Mouse (Mus musculus): ENCODE data around the gene Chst4. TPM values are rescaled to one million over a fixed set of nuclear protein-coding genes. Genes with fewer than 3 reads are reported as not detected.

Gene Chst4
- not detected in 2 replicates for polyA plus RNA-seq (2016; fragmentation: Nextera tagmentation; extraction: Ambion mirVana)

DNA sequence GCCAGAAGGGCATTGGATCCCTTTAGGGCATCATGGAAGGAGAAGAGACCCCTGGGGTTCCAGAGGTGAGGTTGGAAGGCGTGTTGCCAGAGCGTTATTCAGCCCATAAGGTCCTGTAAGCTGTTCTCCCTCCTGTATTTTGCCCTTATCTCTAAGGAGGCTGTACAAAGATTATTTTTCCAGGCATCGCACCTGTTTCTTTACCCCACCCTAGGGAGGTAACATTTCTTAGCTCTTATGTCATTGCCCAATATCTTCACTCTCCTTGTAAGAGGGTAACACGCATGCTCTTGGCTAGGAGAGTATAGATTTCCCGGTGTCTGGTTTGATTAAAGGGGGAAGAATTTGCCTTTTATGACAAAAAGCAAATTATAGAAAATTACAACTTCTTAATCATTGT, at the start of gene Chst4:
Gene Chst4, minus strand, starts transcription at position 82 of the 400 bp plus-strand sequence.
- Histone ChIP-seq H3K27me3 (replicated peaks; ENCODE audit: low read depth, poor library complexity, severe bottlenecking) (no peaks in the 10 kb centered on the region), H3K4me3 (no peak within 1 kb of the TSS), H3K36me3 (replicated peaks) (no peaks in the 10 kb centered on the region), H3K27ac (replicated peaks) (no peak within 1 kb of the TSS), H3K4me1 (peaks cover 8% of the 10 kb centered on the region), H3K9me3 (no peaks in the 10 kb centered on the region)
- 76% methylated on average over 5 of the region's 5 CpGs for WGBS
- DNase-seq (ENCODE audit: low spot score) = no peak

DNA sequence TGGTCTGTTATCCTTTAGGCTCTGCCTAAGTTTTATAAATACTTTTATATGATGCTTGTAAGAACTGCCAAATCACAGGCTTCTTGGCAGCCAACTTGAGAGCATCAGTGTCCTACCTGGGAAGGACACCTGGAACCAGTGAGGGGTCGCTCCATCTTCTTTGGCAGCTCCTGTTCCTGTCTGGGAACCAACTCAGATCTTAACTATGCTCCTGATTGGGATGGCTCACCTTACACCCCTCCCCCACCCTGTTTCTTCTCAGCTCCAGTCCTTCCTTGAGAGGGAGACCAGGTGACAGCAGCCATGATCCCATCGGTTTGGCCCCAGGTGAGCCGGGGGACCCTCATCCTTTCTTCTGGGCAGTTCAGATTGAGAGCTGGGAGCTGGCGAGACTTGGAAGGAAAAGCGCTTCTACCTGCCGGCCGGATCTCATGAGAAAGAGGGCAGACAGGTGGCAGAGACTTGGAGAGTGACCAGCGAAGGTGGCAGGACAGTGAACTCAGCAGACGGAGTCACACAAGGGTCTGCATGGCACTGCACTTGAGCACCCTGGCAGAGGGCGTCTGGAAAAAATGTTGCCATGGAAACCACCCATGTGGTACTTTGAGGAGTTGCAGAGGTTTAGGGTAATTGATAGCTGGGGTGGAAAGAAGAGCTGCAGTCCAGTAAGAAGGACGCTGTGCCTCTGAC, 43.0 kb upstream of the Chst4 start:
- peaks cover 46% of the 10 kb centered on the region for H3K36me3 ChIP-seq (replicated peaks)
- no peaks in the 10 kb centered on the region; the same call in 1 of the 2 replicates for H3K27me3 ChIP-seq (replicated peaks; ENCODE audit: low read depth, poor library complexity, severe bottlenecking)
- WGBS = 82% methylated on average over 11 of the region's 11 CpGs
- no peak overlapping the region for H3K4me3 ChIP-seq
- H3K4me1 ChIP-seq = peaks cover 19% of the 10 kb centered on the region
- no peak overlapping the region for H3K27ac ChIP-seq (replicated peaks)
- no peak for DNase-seq (ENCODE audit: low spot score)
- 0 out of 2 replicates have a peak, but pooled peaks cover 3% of the 10 kb centered on the region for H3K9me3 ChIP-seq

DNA sequence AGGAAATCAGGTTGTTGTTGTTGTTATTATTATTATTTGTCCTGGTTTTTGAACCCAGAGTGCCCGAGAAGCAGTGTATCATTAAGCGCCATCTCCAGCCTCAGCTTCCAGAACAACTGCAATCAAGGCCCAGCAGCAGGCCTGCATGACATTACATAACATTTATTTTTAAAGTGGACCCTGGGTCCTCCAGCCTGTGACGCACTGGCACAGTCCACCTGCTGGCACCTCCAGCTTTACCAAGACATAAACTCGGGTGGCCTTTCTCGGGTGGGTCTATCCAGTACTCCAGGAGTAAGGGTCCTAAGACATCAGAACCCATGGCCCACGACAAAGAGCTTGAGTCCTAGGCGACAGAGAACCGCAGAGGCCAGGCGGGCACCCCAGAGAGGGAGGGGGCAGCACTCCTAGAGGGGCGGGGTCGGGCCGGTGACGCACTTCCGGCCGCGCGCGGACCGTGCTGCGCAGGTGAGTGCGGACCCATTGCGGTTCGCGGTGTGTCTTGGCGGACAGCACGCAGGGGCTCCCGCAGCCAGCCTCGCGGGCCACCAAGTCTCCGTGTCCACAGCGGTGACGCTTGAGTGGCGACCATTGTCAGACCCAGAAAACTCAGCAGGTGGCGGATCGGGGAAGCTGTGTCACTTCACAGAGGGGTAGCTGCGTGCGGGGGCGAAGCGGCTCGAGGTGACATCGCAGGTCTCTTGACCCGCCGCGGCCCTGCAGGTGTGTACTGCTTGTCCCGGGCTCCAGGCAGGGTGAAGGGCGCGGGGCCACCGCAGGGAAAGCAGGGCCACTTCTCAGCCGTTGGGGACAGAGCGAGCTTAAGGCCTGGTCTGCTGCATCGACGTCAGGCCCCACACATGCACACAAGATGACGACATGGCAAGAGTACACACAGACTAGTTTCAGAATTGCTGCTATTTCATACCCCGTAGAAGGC, 40.0 kb upstream of the Chst4 start, which contains the start of gene Zfp612:
Gene Zfp612, plus strand, starts transcription at position 465 of the 940 bp plus-strand sequence.
- Histone ChIP-seq H3K27ac (replicated peaks) (peak within 1 kb of the TSS; percentile 80), H3K27me3 (replicated peaks; ENCODE audit: low read depth, poor library complexity, severe bottlenecking) (no peaks in the 10 kb centered on the region; the same call in 1 of the 2 replicates), H3K36me3 (replicated peaks) (peaks cover 17% of the 10 kb centered on the region), H3K4me3 (peak within 1 kb of the TSS; percentile 83), H3K9me3 (no peaks in the 10 kb centered on the region), H3K4me1 (peaks cover 19% of the 10 kb centered on the region)
- DNase-seq (ENCODE audit: low spot score) = peak; percentile 81
- 8% methylated on average over 54 of the region's 54 CpGs for WGBS

DNA sequence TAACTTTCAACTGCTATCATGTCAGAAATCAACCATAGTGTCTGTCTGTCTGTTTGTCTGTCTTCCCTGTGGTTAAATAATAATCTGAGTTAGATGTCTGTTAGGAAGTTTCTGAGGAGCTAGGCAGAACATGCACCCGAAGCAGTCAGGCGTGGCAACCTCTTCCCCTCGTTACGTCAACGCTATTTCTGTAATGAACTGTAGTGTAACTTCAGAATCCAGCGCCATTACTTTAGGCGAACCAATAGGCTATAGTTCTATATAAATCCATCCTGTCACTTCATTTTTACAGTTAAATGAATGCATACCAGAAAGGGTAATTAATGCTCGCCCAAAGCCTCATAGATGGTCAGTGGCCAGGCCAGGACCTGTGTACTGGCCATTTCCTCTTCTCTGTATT, 35.0 kb upstream of the Chst4 start:
- no peak overlapping the region for H3K27ac ChIP-seq (replicated peaks)
- no peaks in the 10 kb centered on the region for H3K9me3 ChIP-seq
- 83% methylated on average over 8 of the region's 8 CpGs for WGBS
- H3K27me3 ChIP-seq (replicated peaks; ENCODE audit: low read depth, poor library complexity, severe bottlenecking) = no peaks in the 10 kb centered on the region; the same call in 1 of the 2 replicates
- no peaks in the 10 kb centered on the region for H3K36me3 ChIP-seq (replicated peaks)
- no peak overlapping the region for H3K4me3 ChIP-seq
- H3K4me1 ChIP-seq = peaks cover 4% of the 10 kb centered on the region
- DNase-seq (ENCODE audit: low spot score) = no peak

DNA sequence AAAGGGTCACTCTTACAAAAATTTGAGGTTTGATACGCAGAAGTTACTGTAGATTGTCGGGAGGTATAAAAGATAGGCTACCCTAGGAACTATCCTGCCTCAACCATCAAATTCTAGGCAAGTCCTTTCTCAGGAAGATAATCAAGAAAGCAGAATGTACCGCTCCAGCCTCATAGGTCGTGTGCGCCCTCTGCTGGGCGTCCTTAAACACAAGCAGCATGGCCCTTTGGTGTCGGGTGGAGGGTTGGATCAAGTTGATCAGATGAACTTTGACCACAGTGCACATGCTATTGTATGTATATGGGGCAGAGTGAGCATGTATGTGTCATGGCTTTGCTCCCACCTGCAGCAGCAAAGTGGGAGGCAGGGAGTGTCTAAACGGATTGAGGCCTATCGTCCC, 32.1 kb upstream of the Chst4 start:
- H3K9me3 ChIP-seq = peaks cover 3% of the 10 kb centered on the region; the same call in 1 of the 2 replicates
- DNase-seq (ENCODE audit: low spot score) = peak; percentile 74
- no peaks in the 10 kb centered on the region for H3K4me1 ChIP-seq
- H3K27me3 ChIP-seq (replicated peaks; ENCODE audit: low read depth, poor library complexity, severe bottlenecking) = no peaks in the 10 kb centered on the region
- WGBS = 14% methylated on average over 9 of the region's 9 CpGs
- no peak overlapping the region for H3K4me3 ChIP-seq
- H3K27ac ChIP-seq (replicated peaks) = no peak overlapping the region
- no peaks in the 10 kb centered on the region for H3K36me3 ChIP-seq (replicated peaks)

DNA sequence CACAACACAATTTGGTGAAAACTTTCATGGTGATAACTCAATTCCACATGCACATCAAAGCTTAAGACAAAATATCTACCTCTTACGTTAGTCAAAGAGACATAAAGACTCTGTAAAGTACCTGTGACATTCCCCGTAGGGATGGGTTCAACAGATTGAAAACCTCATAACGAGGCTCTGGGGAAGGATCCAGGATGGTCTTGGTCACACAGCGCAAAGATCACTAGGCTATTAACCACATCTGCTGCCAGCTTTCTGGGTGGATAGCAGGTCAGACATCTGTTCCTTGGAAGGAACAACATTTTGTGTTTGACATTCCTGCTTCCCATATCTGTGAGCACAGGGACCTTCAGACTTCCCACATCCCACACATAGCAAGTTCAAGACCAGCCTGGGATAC, 30.2 kb upstream of the Chst4 start:
- H3K36me3 ChIP-seq (replicated peaks) = no peaks in the 10 kb centered on the region
- H3K9me3 ChIP-seq = peaks cover 3% of the 10 kb centered on the region; the same call in 1 of the 2 replicates
- no peak overlapping the region for H3K4me3 ChIP-seq
- H3K27ac ChIP-seq (replicated peaks) = no peak overlapping the region
- H3K27me3 ChIP-seq (replicated peaks; ENCODE audit: low read depth, poor library complexity, severe bottlenecking) = no peaks in the 10 kb centered on the region
- H3K4me1 ChIP-seq = no peaks in the 10 kb centered on the region
- 90% methylated on average over 4 of the region's 4 CpGs for WGBS
- DNase-seq (ENCODE audit: low spot score) = no peak

- Histone ChIP-seq H3K27ac (replicated peaks) (no peak overlapping the region), H3K27me3 (replicated peaks; ENCODE audit: low read depth, poor library complexity, severe bottlenecking) (no peaks in the 10 kb centered on the region), H3K9me3 (peaks cover 3% of the 10 kb centered on the region; the same call in 1 of the 2 replicates), H3K4me3 (no peak overlapping the region), H3K36me3 (replicated peaks) (no peaks in the 10 kb centered on the region), H3K4me1 (peaks cover 4% of the 10 kb centered on the region; the same call in 1 of the 2 replicates)
- WGBS = 92% methylated on average over 4 of the region's 4 CpGs
- no peak for DNase-seq (ENCODE audit: low spot score)
These were observed 26.1 kb upstream of the Chst4 start for GRCm38 (mm10) chr8:110065676-110066075.

DNA sequence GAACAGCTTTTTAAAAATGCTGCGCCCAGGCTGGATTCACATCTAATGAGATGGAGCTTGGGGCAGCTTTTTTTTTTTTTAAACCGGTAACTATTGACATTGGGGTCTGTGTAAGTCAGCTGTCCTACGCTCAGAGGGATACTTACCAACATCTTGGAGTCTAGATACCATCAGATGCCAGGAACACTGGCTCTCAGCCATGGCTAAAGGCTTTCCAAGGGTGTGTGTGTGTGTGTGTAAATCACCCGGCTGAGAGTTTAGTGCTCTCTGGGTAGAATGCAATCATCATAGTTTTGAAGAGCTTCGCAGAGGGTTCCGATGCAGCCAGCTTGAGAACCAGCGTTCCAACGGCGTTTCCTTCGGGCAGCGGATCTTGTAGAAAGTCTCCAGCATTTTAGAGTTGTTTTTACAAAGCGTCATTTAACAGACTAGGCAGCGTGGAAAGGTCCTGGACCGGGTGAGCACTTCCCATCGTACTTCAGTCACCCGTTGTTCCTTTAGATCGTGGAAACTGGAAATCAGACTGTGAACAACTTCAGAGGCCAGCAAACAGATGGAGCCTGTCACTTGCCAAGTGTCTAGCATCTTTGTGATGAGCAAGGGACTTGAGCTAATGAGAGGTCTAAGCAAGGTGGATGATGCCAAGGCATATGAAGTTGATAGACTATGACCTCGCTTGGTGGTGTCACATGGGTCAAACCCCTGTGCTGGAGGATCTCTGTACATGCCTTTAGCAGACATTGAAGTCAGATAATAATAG, 25.2 kb upstream of the Chst4 start:
- Histone ChIP-seq H3K27me3 (replicated peaks; ENCODE audit: low read depth, poor library complexity, severe bottlenecking) (no peaks in the 10 kb centered on the region), H3K27ac (replicated peaks) (no peak overlapping the region), H3K9me3 (peaks cover 3% of the 10 kb centered on the region; the same call in 1 of the 2 replicates), H3K4me3 (no peak overlapping the region), H3K4me1 (peaks cover 4% of the 10 kb centered on the region; the same call in 1 of the 2 replicates), H3K36me3 (replicated peaks) (no peaks in the 10 kb centered on the region)
- DNase-seq (ENCODE audit: low spot score) = no peak
- WGBS = 94% methylated on average over 18 of the region's 18 CpGs

GRCm38 (mm10) chr8:110064161-110064560, 24.6 kb upstream of the Chst4 start:
- Histone ChIP-seq H3K36me3 (replicated peaks) (no peaks in the 10 kb centered on the region), H3K27ac (replicated peaks) (no peak overlapping the region), H3K9me3 (peaks cover 3% of the 10 kb centered on the region; the same call in 1 of the 2 replicates), H3K4me3 (no peak overlapping the region), H3K4me1 (peaks cover 4% of the 10 kb centered on the region; the same call in 1 of the 2 replicates), H3K27me3 (replicated peaks; ENCODE audit: low read depth, poor library complexity, severe bottlenecking) (no peaks in the 10 kb centered on the region)
- WGBS = 83% methylated on average over 9 of the region's 9 CpGs
- no peak for DNase-seq (ENCODE audit: low spot score)

GRCm38 (mm10) chr8:110058207-110058606, 18.7 kb upstream of the Chst4 start:
- H3K4me3 ChIP-seq = no peak overlapping the region
- no peak overlapping the region for H3K27ac ChIP-seq (replicated peaks)
- H3K27me3 ChIP-seq (replicated peaks; ENCODE audit: low read depth, poor library complexity, severe bottlenecking) = 0 out of 2 replicates have a peak, but pooled peaks cover 3% of the 10 kb centered on the region
- 91% methylated on average over 8 of the region's 8 CpGs for WGBS
- H3K9me3 ChIP-seq = no peaks in the 10 kb centered on the region
- H3K4me1 ChIP-seq = peaks cover 4% of the 10 kb centered on the region; the same call in 1 of the 2 replicates
- no peak for DNase-seq (ENCODE audit: low spot score)
- no peaks in the 10 kb centered on the region for H3K36me3 ChIP-seq (replicated peaks)

- no peaks in the 10 kb centered on the region for H3K27me3 ChIP-seq (replicated peaks; ENCODE audit: low read depth, poor library complexity, severe bottlenecking)
- WGBS = 85% methylated on average over 6 of the region's 6 CpGs
- H3K27ac ChIP-seq (replicated peaks) = no peak overlapping the region
- H3K36me3 ChIP-seq (replicated peaks) = no peaks in the 10 kb centered on the region
- DNase-seq (ENCODE audit: low spot score) = no peak
- no peak overlapping the region for H3K4me3 ChIP-seq
- H3K9me3 ChIP-seq = no peaks in the 10 kb centered on the region
- no peaks in the 10 kb centered on the region for H3K4me1 ChIP-seq
These were observed 11.7 kb upstream of the Chst4 start for GRCm38 (mm10) chr8:110051208-110051607.

DNA sequence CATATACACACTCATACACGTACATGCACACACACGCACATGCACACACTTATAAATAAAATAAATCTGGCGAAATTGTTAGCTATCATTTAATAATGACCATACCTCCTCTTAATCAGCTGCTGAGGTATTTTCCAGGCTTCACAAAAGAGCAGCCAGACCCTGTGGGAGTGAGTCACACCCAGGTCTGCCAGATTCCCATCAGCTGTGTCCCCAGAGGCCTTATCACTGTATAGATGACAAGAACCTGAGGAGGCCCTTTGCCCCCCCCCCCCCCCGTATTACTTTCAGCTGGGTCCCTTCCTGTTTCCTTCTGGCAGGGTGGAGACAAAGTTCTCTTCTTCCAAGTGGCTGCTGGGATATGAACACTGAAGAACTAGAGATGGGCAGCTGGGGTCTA, 969 bp upstream of the Chst4 start:
- Histone ChIP-seq H3K9me3 (no peaks in the 10 kb centered on the region), H3K4me3 (no peak overlapping the region), H3K27ac (replicated peaks) (no peak overlapping the region), H3K36me3 (replicated peaks) (no peaks in the 10 kb centered on the region), H3K27me3 (replicated peaks; ENCODE audit: low read depth, poor library complexity, severe bottlenecking) (no peaks in the 10 kb centered on the region), H3K4me1 (peaks cover 7% of the 10 kb centered on the region)
- DNase-seq (ENCODE audit: low spot score) = no peak
- WGBS = 79% methylated on average over 4 of the region's 4 CpGs

All from embryonic facial prominence, embryonic 10.5 days (tissue).